Mouse (Mus musculus): ENCODE data around the gene 4921517D22Rik. TPM values are rescaled to one million over a fixed set of nuclear protein-coding genes. Genes with fewer than 3 reads are reported as not detected.

Gene 4921517D22Rik
- polyA plus RNA-seq, 1 experiment from 2014 or later = not detected

- Histone ChIP-seq H3K27ac (ENCODE audit: low read length) (no peak overlapping the region), H3K9ac (ENCODE audit: low read depth, low read length) (no peak overlapping the region), H3K36me3 (ENCODE audit: control insufficient read depth, insufficient read depth, low read length) (no peaks in the 10 kb centered on the region), H3K4me1 (ENCODE audit: control insufficient read depth, insufficient read depth, low read length) (peaks cover 19% of the 10 kb centered on the region), H3K27me3 (ENCODE audit: control insufficient read depth, insufficient read depth, low read depth, low read length) (no peaks in the 10 kb centered on the region), H3K9me3 (replicated peaks; ENCODE audit: control insufficient read depth, low read length, poor library complexity, severe bottlenecking) (no peaks in the 10 kb centered on the region), H3K4me3 (ENCODE audit: low read depth, low read length) (no peak overlapping the region), H3K4me2 (ENCODE audit: low read length) (no peak overlapping the region)
- ATAC-seq = no peak
- WGBS = 76% methylated on average over 6 of the region's 6 CpGs
These were observed 21.7 kb downstream of the 4921517D22Rik start for GRCm38 (mm10) chr13:59672248-59672647.

GRCm38 (mm10) chr13:59671521-59671920 lies 22.4 kb downstream of the 4921517D22Rik start:
- Histone ChIP-seq H3K4me3 (ENCODE audit: low read depth, low read length) (no peak overlapping the region), H3K9me3 (replicated peaks; ENCODE audit: control insufficient read depth, low read length, poor library complexity, severe bottlenecking) (no peaks in the 10 kb centered on the region), H3K27me3 (ENCODE audit: control insufficient read depth, insufficient read depth, low read depth, low read length) (no peaks in the 10 kb centered on the region), H3K36me3 (ENCODE audit: control insufficient read depth, insufficient read depth, low read length) (no peaks in the 10 kb centered on the region), H3K4me1 (ENCODE audit: control insufficient read depth, insufficient read depth, low read length) (peaks cover 19% of the 10 kb centered on the region), H3K9ac (ENCODE audit: low read depth, low read length) (no peak overlapping the region), H3K4me2 (ENCODE audit: low read length) (no peak overlapping the region), H3K27ac (ENCODE audit: low read length) (no peak overlapping the region)
- no peak for ATAC-seq
- 62% methylated on average over 2 of the region's 2 CpGs for WGBS

GRCm38 (mm10) chr13:59669946-59670345 lies 24.0 kb downstream of the 4921517D22Rik start:
- Histone ChIP-seq H3K27me3 (ENCODE audit: control insufficient read depth, insufficient read depth, low read depth, low read length) (no peaks in the 10 kb centered on the region), H3K4me2 (ENCODE audit: low read length) (no peak overlapping the region), H3K4me3 (ENCODE audit: low read depth, low read length) (no peak overlapping the region), H3K9me3 (replicated peaks; ENCODE audit: control insufficient read depth, low read length, poor library complexity, severe bottlenecking) (no peaks in the 10 kb centered on the region), H3K27ac (ENCODE audit: low read length) (no peak overlapping the region; the same call in 1 of the 2 replicates), H3K36me3 (ENCODE audit: control insufficient read depth, insufficient read depth, low read length) (no peaks in the 10 kb centered on the region), H3K4me1 (ENCODE audit: control insufficient read depth, insufficient read depth, low read length) (peaks cover 19% of the 10 kb centered on the region), H3K9ac (ENCODE audit: low read depth, low read length) (no peak overlapping the region)
- no peak for ATAC-seq
- 86% methylated on average over 10 of the region's 10 CpGs for WGBS

- 85% methylated on average over 11 of the region's 11 CpGs for WGBS
- H3K9ac ChIP-seq (ENCODE audit: low read depth, low read length) = no peak overlapping the region
- H3K27ac ChIP-seq (ENCODE audit: low read length) = no peak overlapping the region
These were observed 25.3 kb downstream of the 4921517D22Rik start for GRCm38 (mm10) chr13:59668501-59669093.

GRCm38 (mm10) chr13:59667763-59668162 lies 26.1 kb downstream of the 4921517D22Rik start:
- no peak for ATAC-seq
- H3K4me1 ChIP-seq (ENCODE audit: control insufficient read depth, insufficient read depth, low read length) = peaks cover 4% of the 10 kb centered on the region; the same call in 1 of the 2 replicates
- H3K9ac ChIP-seq (ENCODE audit: low read depth, low read length) = no peak overlapping the region
- no peak overlapping the region for H3K4me3 ChIP-seq (ENCODE audit: low read depth, low read length)
- H3K27me3 ChIP-seq (ENCODE audit: control insufficient read depth, insufficient read depth, low read depth, low read length) = no peaks in the 10 kb centered on the region
- H3K36me3 ChIP-seq (ENCODE audit: control insufficient read depth, insufficient read depth, low read length) = peaks cover 8% of the 10 kb centered on the region
- H3K27ac ChIP-seq (ENCODE audit: low read length) = no peak overlapping the region
- no peaks in the 10 kb centered on the region for H3K9me3 ChIP-seq (replicated peaks; ENCODE audit: control insufficient read depth, low read length, poor library complexity, severe bottlenecking)
- 88% methylated on average over 5 of the region's 5 CpGs for WGBS
- H3K4me2 ChIP-seq (ENCODE audit: low read length) = no peak overlapping the region

More at GRCm38 (mm10) chr13:59668501-59669093, 25.3 kb downstream of the 4921517D22Rik start:
- Histone ChIP-seq H3K4me3 (ENCODE audit: low read depth, low read length) (no peak overlapping the region), H3K4me1 (ENCODE audit: control insufficient read depth, insufficient read depth, low read length) (peaks cover 9% of the 10 kb centered on the region), H3K27me3 (ENCODE audit: control insufficient read depth, insufficient read depth, low read depth, low read length) (no peaks in the 10 kb centered on the region), H3K4me2 (ENCODE audit: low read length) (no peak overlapping the region), H3K9me3 (replicated peaks; ENCODE audit: control insufficient read depth, low read length, poor library complexity, severe bottlenecking) (no peaks in the 10 kb centered on the region), H3K36me3 (ENCODE audit: control insufficient read depth, insufficient read depth, low read length) (peaks cover 5% of the 10 kb centered on the region)
- no peak for ATAC-seq

- Histone ChIP-seq H3K27me3 (ENCODE audit: control insufficient read depth, insufficient read depth, low read depth, low read length) (no peaks in the 10 kb centered on the region), H3K4me3 (ENCODE audit: low read depth, low read length) (no peak overlapping the region), H3K4me1 (ENCODE audit: control insufficient read depth, insufficient read depth, low read length) (no peaks in the 10 kb centered on the region), H3K36me3 (ENCODE audit: control insufficient read depth, insufficient read depth, low read length) (peaks cover 11% of the 10 kb centered on the region), H3K9me3 (replicated peaks; ENCODE audit: control insufficient read depth, low read length, poor library complexity, severe bottlenecking) (no peaks in the 10 kb centered on the region), H3K27ac (ENCODE audit: low read length) (no peak overlapping the region), H3K9ac (ENCODE audit: low read depth, low read length) (no peak overlapping the region), H3K4me2 (ENCODE audit: low read length) (no peak overlapping the region)
- ATAC-seq = no peak
- WGBS = 91% methylated on average over 19 of the region's 19 CpGs
These were observed 29.8 kb downstream of the 4921517D22Rik start for GRCm38 (mm10) chr13:59663939-59664712.

- Histone ChIP-seq H3K27me3 (ENCODE audit: control insufficient read depth, insufficient read depth, low read depth, low read length) (no peaks in the 10 kb centered on the region), H3K4me2 (ENCODE audit: low read length) (no peak overlapping the region), H3K27ac (ENCODE audit: low read length) (no peak overlapping the region), H3K36me3 (ENCODE audit: control insufficient read depth, insufficient read depth, low read length) (peaks cover 11% of the 10 kb centered on the region), H3K4me3 (ENCODE audit: low read depth, low read length) (no peak overlapping the region), H3K4me1 (ENCODE audit: control insufficient read depth, insufficient read depth, low read length) (no peaks in the 10 kb centered on the region), H3K9me3 (replicated peaks; ENCODE audit: control insufficient read depth, low read length, poor library complexity, severe bottlenecking) (no peaks in the 10 kb centered on the region), H3K9ac (ENCODE audit: low read depth, low read length) (no peak overlapping the region)
- no peak for ATAC-seq
- WGBS = 96% methylated on average over 12 of the region's 12 CpGs
These were observed 31.9 kb downstream of the 4921517D22Rik start for GRCm38 (mm10) chr13:59661966-59662365.

GRCm38 (mm10) chr13:59661387-59661786 lies 32.5 kb downstream of the 4921517D22Rik start:
- Histone ChIP-seq H3K27ac (ENCODE audit: low read length) (no peak overlapping the region), H3K9ac (ENCODE audit: low read depth, low read length) (no peak overlapping the region), H3K4me3 (ENCODE audit: low read depth, low read length) (no peak overlapping the region), H3K36me3 (ENCODE audit: control insufficient read depth, insufficient read depth, low read length) (peaks cover 11% of the 10 kb centered on the region), H3K27me3 (ENCODE audit: control insufficient read depth, insufficient read depth, low read depth, low read length) (no peaks in the 10 kb centered on the region), H3K9me3 (replicated peaks; ENCODE audit: control insufficient read depth, low read length, poor library complexity, severe bottlenecking) (no peaks in the 10 kb centered on the region), H3K4me2 (ENCODE audit: low read length) (no peak overlapping the region), H3K4me1 (ENCODE audit: control insufficient read depth, insufficient read depth, low read length) (no peaks in the 10 kb centered on the region; the same call in 1 of the 2 replicates)
- WGBS = 93% methylated on average over 8 of the region's 8 CpGs
- no peak for ATAC-seq

- H3K27ac ChIP-seq (ENCODE audit: low read length) = no peak overlapping the region
- H3K4me3 ChIP-seq (ENCODE audit: low read depth, low read length) = no peak overlapping the region
- H3K4me1 ChIP-seq (ENCODE audit: control insufficient read depth, insufficient read depth, low read length) = no peaks in the 10 kb centered on the region; the same call in 1 of the 2 replicates
- H3K4me2 ChIP-seq (ENCODE audit: low read length) = no peak overlapping the region
- H3K9me3 ChIP-seq (replicated peaks; ENCODE audit: control insufficient read depth, low read length, poor library complexity, severe bottlenecking) = no peaks in the 10 kb centered on the region
- 96% methylated on average over 3 of the region's 3 CpGs for WGBS
- no peaks in the 10 kb centered on the region for H3K27me3 ChIP-seq (ENCODE audit: control insufficient read depth, insufficient read depth, low read depth, low read length)
- H3K9ac ChIP-seq (ENCODE audit: low read depth, low read length) = no peak overlapping the region
- H3K36me3 ChIP-seq (ENCODE audit: control insufficient read depth, insufficient read depth, low read length) = peaks cover 11% of the 10 kb centered on the region
- no peak for ATAC-seq
These were observed 33.5 kb downstream of the 4921517D22Rik start for GRCm38 (mm10) chr13:59660371-59660770.
